Mouse (Mus musculus) small intestine, adult 2 months (tissue): ENCODE results near the gene Tmem170.

Experiments used
- CTCF ChIP-seq: fragments of 200-500 bp; IDR thresholded peaks from 2 replicates; pipeline ENCODE4 v1.5.1; 2012; ENCODE audit warnings: low read depth, mild to moderate bottlenecking, control low read depth, inconsistent platforms, low read length, moderate library complexity, mixed read lengths; ENCODE audit not compliant: insufficient replicate concordance, insufficient read length; ENCODE audit errors: extremely low read depth
- POLR2A ChIP-seq: fragments of 200-500 bp; IDR thresholded peaks from 2 replicates; pipeline ENCODE4 v1.6.1; 2012; ENCODE audit warnings: low read depth, mild to moderate bottlenecking, control low read depth, inconsistent platforms, low read length, moderate library complexity

DNA sequence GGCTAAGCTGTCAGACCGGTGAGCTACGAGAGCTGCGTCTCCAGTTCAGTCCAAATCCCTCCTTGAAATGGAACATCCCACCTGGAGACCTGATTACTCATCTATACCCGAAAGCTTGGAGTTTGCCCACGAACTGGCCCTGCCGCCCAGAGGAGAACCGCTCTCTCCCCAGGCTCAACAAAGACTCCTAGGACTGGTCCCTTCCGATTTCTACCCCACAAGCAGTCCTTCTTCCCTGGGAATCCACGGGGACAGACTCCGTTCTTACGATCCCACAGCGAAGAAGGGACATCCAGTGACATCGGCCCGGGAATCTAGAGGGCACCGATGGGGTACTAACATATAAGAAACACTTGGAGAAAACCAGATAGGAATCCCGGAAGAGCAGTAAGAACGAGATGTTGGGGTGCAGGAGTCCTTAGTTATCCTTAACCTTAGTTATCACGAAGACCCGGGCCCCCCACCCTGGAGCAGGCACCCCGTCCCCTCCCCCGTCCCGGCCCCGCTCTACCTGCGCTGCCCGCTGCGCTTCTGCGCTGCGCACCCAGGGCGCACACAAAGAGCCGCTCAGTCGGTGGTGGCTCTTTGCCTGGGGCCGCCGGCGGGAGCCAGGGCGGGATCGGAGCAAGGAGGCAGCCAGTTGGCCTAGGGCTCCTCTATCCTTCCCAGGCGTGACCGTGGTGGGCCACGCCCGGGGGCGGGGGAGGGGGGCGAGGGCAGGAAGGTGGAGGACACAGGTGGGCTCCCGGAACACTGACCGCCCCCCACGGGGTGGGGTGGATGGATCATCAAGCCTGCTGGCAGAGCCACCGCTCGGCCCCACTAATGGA, 33.3 kb upstream of the Tmem170 start, which contains the start of gene Chst5:
- no peak for TF ChIP-seq CTCF
- no peak for TF ChIP-seq POLR2A
